Mouse (Mus musculus) CH12.LX (cell line): Measurements from ENCODE around the gene Atl1. TPM values are rescaled to one million over a fixed set of nuclear protein-coding genes. Genes with fewer than 3 reads are reported as not detected.

Experiments
- DNase-seq: peaks from one replicate; pipeline ENCODE4 v3.0.0-alpha.2; 2013; ENCODE audit errors: extremely low read depth
- H3K27ac ChIP-seq: 2 replicates; pipeline ENCODE4 v1.5.1; 2012; ENCODE audit warnings: low read depth, mild to moderate bottlenecking, control low read depth, moderate library complexity; ENCODE audit not compliant: insufficient read depth
- H3K27me3 ChIP-seq: replicated peaks from 2 replicates; pipeline ENCODE3; 2012; ENCODE audit warnings: inconsistent platforms
- H3K36me3 ChIP-seq, 2 experiments: replicated peaks in 1 of 2; 2 replicates each; pipeline versions ENCODE3 to v1.6.1; 2012; ENCODE audit warnings: inconsistent platforms in 1 of 2, low read length in 1 of 2, mild to moderate bottlenecking in 1 of 2, mixed read lengths in 1 of 2, moderate library complexity in 1 of 2; ENCODE audit not compliant: control insufficient read depth in 1 of 2, insufficient read depth in 1 of 2
- H3K4me1 ChIP-seq, 2 experiments: 2 replicates each; pipeline ENCODE4 v1.6.1; 2012; ENCODE audit warnings: inconsistent platforms in 1 of 2, moderate library complexity in 1 of 2; ENCODE audit not compliant: insufficient read depth in 2 of 2, control insufficient read depth in 1 of 2
- H3K4me2 ChIP-seq: 2 replicates; pipeline ENCODE4 v1.6.1; 2012; ENCODE audit warnings: low read depth, mild to moderate bottlenecking, control low read depth; ENCODE audit not compliant: poor library complexity, insufficient read depth, severe bottlenecking
- H3K4me3 ChIP-seq, 3 experiments: fragments of 150-350 bp in 1 of 3; sonication (generic) in 1 of 3; replicated peaks in 1 of 3; 2 replicates each; pipeline versions ENCODE3 to v1.5.1; 2011 to 2012; ENCODE audit warnings: low read depth in 2 of 3, low read length in 2 of 3, mild to moderate bottlenecking in 2 of 3, moderate library complexity in 2 of 3, control low read depth in 1 of 3, improper control_type of control experiment in 1 of 3, inconsistent platforms in 1 of 3, mixed read lengths in 1 of 3; ENCODE audit not compliant: poor library complexity in 1 of 3
- H3K79me2 ChIP-seq: replicated peaks from 2 replicates; pipeline ENCODE4 v1.6.1; 2012; ENCODE audit warnings: mild to moderate bottlenecking, moderate library complexity; ENCODE audit not compliant: control insufficient read depth, poor library complexity, insufficient read depth, severe bottlenecking; ENCODE audit errors: extremely low read depth
- H3K9ac ChIP-seq: 2 replicates; pipeline ENCODE4 v1.6.1; 2012; ENCODE audit warnings: low read depth, mild to moderate bottlenecking, control low read depth, moderate library complexity; ENCODE audit not compliant: insufficient read depth
- H3K9me3 ChIP-seq: replicated peaks from 2 replicates; pipeline ENCODE3; 2012; ENCODE audit warnings: low read length, inconsistent platforms, mixed read lengths
- BHLHE40 ChIP-seq: IDR thresholded peaks from 2 replicates; pipeline ENCODE4 v1.6.1; 2011; ENCODE audit warnings: mild to moderate bottlenecking, low read depth, low read length, improper control_type of control experiment
- CHD1 ChIP-seq: IDR thresholded peaks from 2 replicates; pipeline ENCODE4 v1.6.1; 2012; ENCODE audit warnings: low read depth, low read length, improper control_type of control experiment, inconsistent platforms
- CTCF ChIP-seq, 2 experiments: IDR thresholded peaks in 1 of 2; conservative IDR thresholded peaks in 1 of 2; 2 replicates each; pipeline ENCODE4 v1.5.1; 2011 to 2012; ENCODE audit warnings: low read depth in 2 of 2, low read length in 2 of 2, improper control_type of control experiment in 1 of 2, inconsistent platforms in 1 of 2, mild to moderate bottlenecking in 1 of 2, moderate library complexity in 1 of 2
- EP300 ChIP-seq: IDR thresholded peaks from 2 replicates; pipeline ENCODE4 v1.6.1; 2011; ENCODE audit warnings: low read length, improper control_type of control experiment
- GABPA ChIP-seq: IDR thresholded peaks from 2 replicates; pipeline ENCODE4 v1.6.1; 2012; ENCODE audit warnings: low read depth, low read length, improper control_type of control experiment, inconsistent platforms; ENCODE audit not compliant: insufficient replicate concordance
- JUND ChIP-seq: conservative IDR thresholded peaks from 2 replicates; pipeline ENCODE4 v1.6.1; 2011; ENCODE audit warnings: low read depth, low read length, improper control_type of control experiment
- KAT2A ChIP-seq: IDR thresholded peaks from 2 replicates; pipeline ENCODE4 v1.6.1; 2012; ENCODE audit warnings: low read length, improper control_type of control experiment, inconsistent platforms; ENCODE audit not compliant: insufficient replicate concordance
- MAX ChIP-seq: IDR thresholded peaks from 2 replicates; pipeline ENCODE4 v1.6.1; 2011; ENCODE audit warnings: low read length, improper control_type of control experiment
- MAZ ChIP-seq: IDR thresholded peaks from 2 replicates; pipeline ENCODE4 v1.6.1; 2012; ENCODE audit warnings: low read depth, mild to moderate bottlenecking, inconsistent platforms, low read length, improper control_type of control experiment, moderate library complexity
- MEF2A ChIP-seq: IDR thresholded peaks from 2 replicates; pipeline ENCODE4 v1.6.1; 2014; ENCODE audit warnings: low read depth, mild to moderate bottlenecking, inconsistent platforms, low read length, improper control_type of control experiment, borderline replicate concordance
- MYC ChIP-seq: IDR thresholded peaks from 2 replicates; pipeline ENCODE4 v1.6.1; 2011; ENCODE audit warnings: low read depth, mild to moderate bottlenecking, improper control_type of control experiment, low read length
- NELFE ChIP-seq: IDR thresholded peaks from 2 replicates; pipeline ENCODE4 v1.6.1; 2011; ENCODE audit warnings: low read depth, low read length, improper control_type of control experiment
- POLR2A ChIP-seq: IDR thresholded peaks from 2 replicates; pipeline ENCODE4 v1.6.1; 2011; ENCODE audit warnings: low read depth, mild to moderate bottlenecking, improper control_type of control experiment, low read length
- RAD21 ChIP-seq: IDR thresholded peaks from 2 replicates; pipeline ENCODE4 v1.6.1; 2011; ENCODE audit warnings: low read depth, mild to moderate bottlenecking, low read length, improper control_type of control experiment, moderate library complexity
- RCOR1 ChIP-seq: conservative IDR thresholded peaks from 2 replicates; pipeline ENCODE4 v1.6.1; 2012; ENCODE audit warnings: low read depth, mild to moderate bottlenecking, inconsistent platforms, low read length, improper control_type of control experiment
- SMC3 ChIP-seq: IDR thresholded peaks from 2 replicates; pipeline ENCODE4 v1.6.1; 2011; ENCODE audit warnings: low read depth, low read length, improper control_type of control experiment
- TBP ChIP-seq: conservative IDR thresholded peaks from 2 replicates; pipeline ENCODE4 v1.6.1; 2011; ENCODE audit warnings: low read depth, low read length, improper control_type of control experiment
- TCF12 ChIP-seq: IDR thresholded peaks from 2 replicates; pipeline ENCODE4 v1.6.1; 2014; ENCODE audit warnings: low read depth, mild to moderate bottlenecking, inconsistent platforms, low read length, improper control_type of control experiment
- USF2 ChIP-seq: conservative IDR thresholded peaks from 2 replicates; pipeline ENCODE4 v1.6.1; 2011; ENCODE audit warnings: low read depth, low read length, improper control_type of control experiment
- ZC3H11A ChIP-seq: IDR thresholded peaks from 2 replicates; pipeline ENCODE4 v1.6.1; 2012; ENCODE audit warnings: low read depth, mild to moderate bottlenecking, inconsistent platforms, low read length, improper control_type of control experiment
- ZKSCAN1 ChIP-seq: IDR thresholded peaks from 2 replicates; pipeline ENCODE4 v1.6.1; 2012; ENCODE audit warnings: low read depth, inconsistent platforms, low read length, improper control_type of control experiment, borderline replicate concordance
- ZMIZ1 ChIP-seq: IDR thresholded peaks from 2 replicates; pipeline ENCODE4 v1.6.1; 2012; ENCODE audit warnings: low read depth, mild to moderate bottlenecking, inconsistent platforms, low read length, improper control_type of control experiment
- ZNF384 ChIP-seq: IDR thresholded peaks from 2 replicates; pipeline ENCODE4 v1.6.1; 2012; ENCODE audit warnings: low read depth, low read length, improper control_type of control experiment, inconsistent platforms
- dilution Hi-C: fragments of 300-500 bp; cut with MboI; formaldehyde crosslinking; loops from 2 replicates; pipeline ENCODE4 v1.14.3; 2020; ENCODE audit warnings: low sequenced_read_pairs; ENCODE audit not compliant: extremely low pct_unique_long_range_greater_than_20kb, extremely low pct_ligation_motif_present
- in situ Hi-C: fragments of 300-500 bp; cut with MboI; formaldehyde crosslinking; loops from 3 replicates; pipeline ENCODE4 v1.14.3; 2019; ENCODE audit warnings: low sequenced_read_pairs, low pct_ligation_motif_present, low pct_unique_long_range_greater_than_20kb, mixed read lengths
- polyA plus RNA-seq: library from polyadenylated mRNA; unstranded; fragments of >175 nt; gene quantifications from 2 replicates; pipeline ENCODE4 v1.2.1, GENCODE M21; 2012; ENCODE audit warnings: low read depth; ENCODE audit not compliant: insufficient read length
- total RNA-seq, 2 experiments: library from RNA; depleted of rRNA; stranded (reverse); fragments of 300-350 nt in 1 of 2; fragments of >200 nt in 1 of 2; gene quantifications; 2 replicates each; pipeline ENCODE4 v1.2.3; 2012 to 2014

Gene Atl1
- total and polyA plus RNA-seq, 3 experiments, result 0.51 to 0.74 (median 0.64) TPM

DNA sequence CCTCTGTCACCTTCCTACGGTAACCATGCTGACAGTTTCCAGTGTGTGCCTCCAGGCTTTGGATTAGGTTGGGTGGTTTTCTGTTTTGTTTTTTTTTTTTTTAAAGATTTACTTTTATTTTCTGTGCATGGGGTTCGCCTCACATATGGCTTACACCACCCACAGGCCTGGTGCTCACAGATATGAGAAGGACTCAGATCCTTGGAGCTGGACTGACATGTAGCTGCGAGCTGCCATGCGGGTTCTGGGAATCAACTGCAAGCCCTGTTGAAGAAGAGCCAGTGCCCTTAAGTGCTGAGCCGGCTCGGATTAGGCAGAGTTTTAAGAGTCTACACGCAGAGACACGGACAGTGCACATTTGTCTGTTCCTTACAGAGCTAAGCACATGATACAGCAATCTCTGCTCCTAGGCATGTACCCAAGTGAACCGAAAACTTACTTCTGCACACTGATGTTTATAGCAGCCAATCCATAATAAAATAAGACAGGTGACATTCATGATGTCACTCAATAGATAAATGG lies 14.5 kb upstream of the Atl1 start:
- Histone ChIP-seq H3K4me1 (peaks cover 0 to 4% of the 10 kb centered on the region in 2 experiments; a peak in 1 of 4 replicates), H3K36me3 (peaks cover 4 to 9% of the 10 kb centered on the region in 2 experiments), H3K9me3 (no peaks in the 10 kb centered on the region), H3K27ac (no peak overlapping the region), H3K4me3 (no peak overlapping the region), H3K27me3 (no peaks in the 10 kb centered on the region), H3K9ac (no peak overlapping the region), H3K4me2 (no peak overlapping the region), H3K79me2 (0 out of 2 replicates have a peak, but pooled peaks cover 3% of the 10 kb centered on the region)
- no peak for DNase-seq
- dilution Hi-C loops (no loop called here), in situ Hi-C loops (no loop called here)
- TF ChIP-seq NELFE (no peak), JUND (no peak), MYC (no peak), ZC3H11A (no peak), MAZ (no peak), BHLHE40 (no peak), SMC3 (no peak), KAT2A (no peak), RCOR1 (no peak), CTCF (conservative IDR thresholded peaks at IDR 0.05 in 1 of 2, IDR thresholded peaks at IDR 0.05 in 1 of 2; ENCODE audit: low read depth in 2 of 2, low read length in 2 of 2) (no peak), MEF2A (no peak), TBP (no peak), ZNF384 (no peak), ZKSCAN1 (no peak), POLR2A (no peak), RAD21 (no peak), EP300 (no peak), USF2 (no peak)

DNA sequence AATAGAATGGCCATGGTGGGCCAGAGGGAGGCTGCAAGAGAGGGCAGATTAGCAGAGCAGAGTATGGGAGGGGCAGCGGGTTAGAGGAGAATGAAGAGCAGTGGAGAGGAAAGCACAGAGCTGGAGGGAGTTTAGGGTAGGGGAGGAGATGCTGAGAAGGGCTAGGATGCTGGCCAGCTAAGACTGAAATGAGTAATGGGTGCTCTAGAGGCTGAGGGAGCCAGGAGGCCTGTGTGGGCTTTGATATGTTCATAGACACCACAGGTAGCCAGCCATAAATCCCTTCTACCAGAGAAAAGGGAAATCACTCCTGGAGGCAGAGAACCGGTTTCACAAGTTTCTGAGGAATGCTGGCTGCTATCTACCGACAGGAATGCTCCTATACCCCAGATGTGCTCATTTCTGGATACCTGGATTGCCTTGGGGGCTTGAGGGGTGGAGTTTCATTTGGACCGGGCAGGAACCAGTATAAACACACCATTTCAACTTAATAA lies 13.2 kb upstream of the Atl1 start:
- H3K27ac ChIP-seq, result no peak overlapping the region
- TF ChIP-seq NELFE (no peak), RCOR1 (no peak), ZMIZ1 (no peak), CHD1 (no peak), TBP (no peak), MYC (no peak), MAX (no peak), EP300 (no peak), SMC3 (no peak), GABPA (no peak), TCF12 (no peak)
- TF ChIP-seq, all 38 proteins: peak for 0
- Histone ChIP-seq H3K36me3 (peaks cover 0 to 8% of the 10 kb centered on the region in 2 experiments), H3K9ac (no peak overlapping the region), H3K9me3 (no peaks in the 10 kb centered on the region), H3K79me2 (0 out of 2 replicates have a peak, but pooled peaks cover 3% of the 10 kb centered on the region), H3K4me3 (no peak overlapping the region), H3K4me2 (no peak overlapping the region), H3K27me3 (no peaks in the 10 kb centered on the region), H3K4me1 (peaks cover 0 to 4% of the 10 kb centered on the region in 2 experiments; a peak in 1 of 4 replicates)
- in situ Hi-C loops (no loop called here), dilution Hi-C loops (no loop called here)
- no peak for DNase-seq
